Mouse (Mus musculus) heart, embryonic 11.5 days (tissue): ENCODE results near the gene Arid3c. TPM values are rescaled to one million over a fixed set of nuclear protein-coding genes. Genes with fewer than 3 reads are reported as not detected.
"Not testable (repeated sequence)": the region's sequence is repeated elsewhere in the genome, so short reads cannot be mapped to it uniquely, and the experiment has no call there.

Experiments
- ATAC-seq: fragments of 200-750 bp; cut with Nextera tagmentation; replicated peaks from 2 replicates; pipeline ENCODE4 v1.8.0; 2017; ENCODE audit warnings: moderate library complexity; ENCODE audit not compliant: insufficient number of reproducible peaks, low FRiP score, low TSS enrichment
- H3K27ac ChIP-seq: fragments of 300-500 bp; sonication (generic); 2 replicates; pipeline ENCODE4 v1.5.1; 2014; ENCODE audit warnings: mild to moderate bottlenecking, low read depth, low read length
- H3K27me3 ChIP-seq: fragments of 300-500 bp; sonication (generic); 2 replicates; pipeline ENCODE4 v1.6.1; 2014; ENCODE audit warnings: mild to moderate bottlenecking, low read length, mixed read lengths; ENCODE audit not compliant: control insufficient read depth, insufficient read depth
- H3K36me3 ChIP-seq: fragments of 300-500 bp; sonication (generic); 2 replicates; pipeline ENCODE4 v1.6.1; 2014; ENCODE audit warnings: mild to moderate bottlenecking, low read length, moderate library complexity, mixed read lengths; ENCODE audit not compliant: control insufficient read depth, insufficient read depth
- H3K4me1 ChIP-seq: fragments of 300-500 bp; sonication (generic); 2 replicates; pipeline ENCODE4 v1.6.1; 2014; ENCODE audit warnings: low read length; ENCODE audit not compliant: control insufficient read depth, insufficient read depth
- H3K4me2 ChIP-seq: fragments of 300-500 bp; sonication (generic); 2 replicates; pipeline ENCODE4 v1.6.1; 2014; ENCODE audit warnings: mild to moderate bottlenecking, moderate library complexity
- H3K4me3 ChIP-seq: fragments of 300-500 bp; sonication (generic); 2 replicates; pipeline ENCODE4 v1.5.1; 2014; ENCODE audit warnings: low read depth, low read length
- H3K9ac ChIP-seq: fragments of 300-500 bp; sonication (generic); 2 replicates; pipeline ENCODE4 v1.6.1; 2014; ENCODE audit warnings: mild to moderate bottlenecking, low read depth, low read length, moderate library complexity
- H3K9me3 ChIP-seq: fragments of 300-500 bp; sonication (generic); replicated peaks from 2 replicates; pipeline ENCODE4 v1.6.1; 2016; ENCODE audit warnings: low read length; ENCODE audit not compliant: control insufficient read depth
- WGBS: fragments of 180-500 bp; shearing (Covaris S2); extraction: QIAGEN DNeasy Blood & Tissue Kit; methylation state at CpG from one replicate; pipeline ENCODE4 v1.1.7; 2014; ENCODE audit not compliant: insufficient replicate concordance; 5-methylcytosine and 5-hydroxymethylcytosine counted together
- polyA plus RNA-seq: library from polyadenylated mRNA; unstranded; fragments of >200 nt; fragmentation: Nextera tagmentation; extraction: Ambion mirVana; gene quantifications from 2 replicates; pipeline ENCODE4 v1.2.1, GENCODE M21; 2014

The Arid3c gene
- polyA plus RNA-seq: not detected in 2 replicates

- H3K4me2 ChIP-seq: peak within 1 kb of the TSS; percentile 83
- no peak within 1 kb of the TSS for H3K27ac ChIP-seq
- H3K4me1 ChIP-seq: no peaks in the 10 kb centered on the region
- H3K27me3 ChIP-seq: peaks cover 69% of the 10 kb centered on the region
- H3K9me3 ChIP-seq: 0 out of 2 replicates have a peak, but pooled peaks cover 2% of the 10 kb centered on the region
- no peak for ATAC-seq
- no peak within 1 kb of the TSS for H3K9ac ChIP-seq
- peak within 1 kb of the TSS; percentile 47 for H3K4me3 ChIP-seq
- H3K36me3 ChIP-seq: no peaks in the 10 kb centered on the region
- WGBS: 3% methylated on average over 49 of the region's 50 CpGs
Observed at GRCm38 (mm10) chr4:41731052-41731765, at the start of gene Arid3c. Gene Arid3c (minus strand): TSS chr4:41731142.

GRCm38 (mm10) chr4:41775840-41776239 lies 44.9 kb upstream of the Arid3c start:
- ATAC-seq, H3K4me3 ChIP-seq, H3K27ac ChIP-seq, H3K9me3 ChIP-seq, H3K27me3 ChIP-seq, H3K36me3 ChIP-seq, H3K4me2 ChIP-seq, H3K4me1 ChIP-seq, H3K9ac ChIP-seq: not testable (repeated sequence)
- WGBS: 65% methylated on average over 1 of the region's 1 CpGs

DNA sequence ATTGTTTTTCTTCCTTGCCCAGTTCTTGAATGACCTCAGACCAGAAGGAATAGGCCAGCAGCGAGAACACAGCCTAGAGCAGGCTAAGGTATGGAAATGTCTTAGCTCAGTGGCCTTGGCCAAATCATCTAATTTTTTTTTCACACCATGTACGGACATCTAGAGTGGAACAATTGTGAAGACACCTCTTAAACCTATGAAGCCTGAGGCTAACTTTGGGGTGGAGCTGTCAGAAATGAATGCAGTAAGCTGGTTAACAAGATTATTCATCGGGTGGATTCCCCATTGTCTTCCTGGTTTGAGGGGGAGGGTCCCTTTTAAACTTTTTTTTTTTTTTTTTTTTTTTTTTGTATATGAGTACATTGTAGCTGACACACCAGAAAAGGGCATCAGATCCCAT lies 43.6 kb upstream of the Arid3c start:
- H3K4me1 ChIP-seq, H3K4me3 ChIP-seq, H3K27ac ChIP-seq, H3K9me3 ChIP-seq, H3K9ac ChIP-seq, H3K27me3 ChIP-seq, ATAC-seq, H3K36me3 ChIP-seq: not testable (repeated sequence)
- 66% methylated on average over 3 of the region's 3 CpGs for WGBS
- H3K4me2 ChIP-seq: peak overlapping the region; percentile 52

- Histone ChIP-seq H3K4me3 (peak within 1 kb of the TSS; percentile 30), H3K4me2 (peak within 1 kb of the TSS; percentile 52)
- not testable (repeated sequence) for H3K9ac ChIP-seq, H3K4me1 ChIP-seq, H3K9me3 ChIP-seq, H3K27ac ChIP-seq, ATAC-seq, H3K27me3 ChIP-seq, H3K36me3 ChIP-seq
- 0% methylated on average over 12 of the region's 14 CpGs for WGBS
Observed at GRCm38 (mm10) chr4:41774002-41774401, 43.1 kb upstream of the Arid3c start, which contains the start of gene Ccl27a. Gene Ccl27a (minus strand): TSS chr4:41774247.

- H3K27ac ChIP-seq, H3K27me3 ChIP-seq, H3K4me1 ChIP-seq, H3K9ac ChIP-seq, H3K9me3 ChIP-seq, ATAC-seq, H3K36me3 ChIP-seq: not testable (repeated sequence)
- 0% methylated on average over 16 of the region's 25 CpGs for WGBS
- H3K4me2 ChIP-seq: peak overlapping the region; percentile 50
- peak overlapping the region; percentile 29 for H3K4me3 ChIP-seq
Observed at GRCm38 (mm10) chr4:41773502-41773901, 42.6 kb upstream of the Arid3c start.

DNA sequence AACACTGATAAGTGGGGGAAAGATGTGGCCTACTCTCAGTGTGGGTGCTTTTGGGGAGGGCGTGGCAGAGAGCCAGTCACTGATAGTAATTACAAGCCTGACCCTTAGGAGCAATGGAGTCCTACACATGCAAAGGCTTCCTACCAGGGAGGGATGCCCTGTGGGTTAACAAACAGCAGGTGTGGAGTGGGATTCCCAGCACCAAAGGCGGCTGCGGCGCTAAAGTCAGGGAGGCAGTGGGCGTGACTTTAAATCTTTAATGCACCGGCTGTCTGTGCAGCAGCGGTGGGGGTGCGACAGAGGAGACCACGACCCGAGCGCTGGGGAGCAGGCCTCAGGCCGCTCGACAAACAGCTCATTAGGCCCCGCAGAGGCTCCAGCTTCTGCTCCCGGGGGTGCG lies 42.0 kb upstream of the Arid3c start:
- not testable (repeated sequence) for H3K4me1 ChIP-seq, H3K9ac ChIP-seq, H3K9me3 ChIP-seq, H3K36me3 ChIP-seq, H3K27ac ChIP-seq, ATAC-seq, H3K27me3 ChIP-seq
- Histone ChIP-seq H3K4me2 (peak overlapping the region; percentile 52), H3K4me3 (peak overlapping the region; percentile 30)
- WGBS: 8% methylated on average over 5 of the region's 16 CpGs

DNA sequence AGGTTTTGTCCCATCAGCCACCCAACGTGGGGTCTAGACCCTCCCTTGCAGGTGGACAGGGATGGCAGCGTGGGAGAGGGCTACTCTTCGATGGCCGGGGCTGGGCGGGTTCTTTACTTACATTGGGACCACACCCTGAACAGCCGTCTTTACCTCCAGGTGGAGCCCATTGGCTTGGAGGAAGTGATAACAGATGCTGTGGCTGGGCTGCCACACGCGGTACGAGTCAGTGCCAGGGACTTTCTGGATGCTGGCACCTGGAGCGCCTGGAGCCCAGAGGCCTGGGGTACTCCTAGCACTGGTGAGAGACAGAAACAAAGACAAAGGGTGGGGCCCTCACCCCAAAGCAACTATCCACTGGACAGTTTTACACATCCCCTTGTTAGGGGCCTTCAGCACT lies 36.4 kb upstream of the Arid3c start:
- 78% methylated on average over 10 of the region's 10 CpGs for WGBS
- not testable (repeated sequence) for H3K27me3 ChIP-seq, ATAC-seq

DNA sequence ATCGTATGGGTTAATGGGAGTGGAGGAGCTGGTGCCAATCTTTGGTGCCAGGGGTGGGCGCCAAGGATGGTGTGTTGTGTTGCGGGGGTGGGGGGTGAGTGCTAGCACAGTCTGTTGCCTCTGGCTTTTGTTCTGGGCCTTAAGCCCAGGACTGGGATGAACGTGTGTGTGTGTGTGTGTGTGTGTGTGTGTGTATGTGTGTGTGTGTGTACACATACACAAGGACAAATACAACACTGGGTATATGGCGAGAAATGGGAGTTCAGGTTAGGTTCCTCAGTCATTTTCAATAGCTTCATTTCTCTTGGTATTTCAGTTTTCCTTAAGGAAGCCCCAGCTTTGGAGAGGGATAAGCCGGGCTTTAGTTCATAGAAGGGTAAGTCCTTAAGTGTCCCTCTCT lies 32.2 kb upstream of the Arid3c start:
- ATAC-seq, H3K4me3 ChIP-seq, H3K36me3 ChIP-seq, H3K9me3 ChIP-seq, H3K27me3 ChIP-seq, H3K27ac ChIP-seq, H3K9ac ChIP-seq: not testable (repeated sequence)
- Histone ChIP-seq H3K4me2 (peak overlapping the region; percentile 73; the same call in 1 of the 2 replicates), H3K4me1 (peaks cover 28% of the 10 kb centered on the region)
- WGBS: 84% methylated on average over 3 of the region's 6 CpGs

More for the DNA sequence above, 36.4 kb upstream of the Arid3c start:
- not testable (repeated sequence) for H3K4me3 ChIP-seq, H3K36me3 ChIP-seq, H3K27ac ChIP-seq, H3K4me2 ChIP-seq, H3K9ac ChIP-seq, H3K9me3 ChIP-seq, H3K4me1 ChIP-seq

DNA sequence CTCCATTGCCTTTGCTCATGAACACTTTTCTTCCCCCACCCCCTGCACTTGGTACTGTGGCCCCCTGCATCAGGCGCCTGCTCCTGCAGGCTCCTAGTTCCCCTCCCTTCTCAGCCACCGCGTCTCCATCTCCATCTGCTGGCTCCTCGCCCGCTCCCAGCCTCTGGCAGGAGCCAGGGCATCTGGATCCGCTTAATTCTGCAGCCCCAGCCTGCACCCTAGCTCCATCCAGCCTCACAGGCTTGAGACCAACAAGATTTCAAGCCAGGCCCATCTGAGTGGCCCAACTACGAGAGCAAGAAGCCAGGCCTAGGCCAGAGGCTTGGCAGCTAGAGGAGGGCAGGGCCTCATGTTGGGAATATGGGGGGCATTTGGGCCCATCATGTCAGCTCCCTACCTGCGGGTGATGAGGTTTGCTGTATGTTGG lies 31.8 kb upstream of the Arid3c start:
- not testable (repeated sequence) for H3K36me3 ChIP-seq, H3K9me3 ChIP-seq, ATAC-seq, H3K27me3 ChIP-seq
- H3K4me2 ChIP-seq: peak overlapping the region; percentile 73
- H3K27ac ChIP-seq: peak overlapping the region; percentile 87; the same call in 1 of the 2 replicates
- 40% methylated on average over 8 of the region's 8 CpGs for WGBS
- H3K9ac ChIP-seq: peak overlapping the region; percentile 61; the same call in 1 of the 2 replicates
- H3K4me3 ChIP-seq: peak overlapping the region; percentile 19
- H3K4me1 ChIP-seq: peaks cover 28% of the 10 kb centered on the region
